Mouse (Mus musculus) heart, postnatal 36 days (tissue): ENCODE measurements around the gene Ankar. TPM values are rescaled to one million over a fixed set of nuclear protein-coding genes. Genes with fewer than 3 reads are reported as not detected.
A peak's percentile ranks its signal among the peaks of the same experiment; 100 is the strongest.

ENCODE experiments used
- DNase-seq, 2 experiments: peaks; one replicate each; pipeline ENCODE4 v3.0.0; 2021 to 2022
- intact Hi-C: fragments of 180-260 bp; cut with DNase I; formaldehyde crosslinking; loops from one replicate; pipeline ENCODE4 v1.15.1; 2025
- total RNA-seq, 2 experiments: library from RNA; stranded (reverse); gene quantifications; 2 replicates each; pipeline ENCODE4 v1.2.3; 2021

Ankar gene
- total RNA-seq, 2 experiments from 2014 or later = not detected

DNA sequence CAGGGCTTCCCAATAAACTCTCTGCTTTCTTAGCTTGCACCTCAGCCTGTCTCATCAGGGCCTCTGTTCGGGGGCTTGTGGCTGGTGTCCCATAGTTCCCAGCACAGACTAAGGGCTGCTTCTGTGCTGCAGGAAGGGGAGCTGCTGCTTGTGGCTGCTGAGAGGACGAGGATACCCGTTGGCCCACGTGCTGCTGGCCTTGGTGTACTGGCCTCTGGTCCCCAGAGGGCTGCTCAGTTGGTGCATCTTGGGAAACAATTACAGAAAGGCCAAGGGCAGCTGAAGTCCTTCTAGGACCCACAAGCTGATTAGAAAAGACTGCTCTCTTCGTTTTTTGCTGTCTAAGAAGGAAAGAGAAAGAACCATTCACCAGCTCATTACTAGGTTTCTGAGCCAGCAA, 104.1 kb downstream of the Ankar start:
- DNase-seq = no peak
- intact Hi-C loops = no loop called here

GRCm38 (mm10) chr1:72595686-72596085, 104.7 kb downstream of the Ankar start:
- DNase-seq = no peak
- intact Hi-C loops = no loop called here

DNA sequence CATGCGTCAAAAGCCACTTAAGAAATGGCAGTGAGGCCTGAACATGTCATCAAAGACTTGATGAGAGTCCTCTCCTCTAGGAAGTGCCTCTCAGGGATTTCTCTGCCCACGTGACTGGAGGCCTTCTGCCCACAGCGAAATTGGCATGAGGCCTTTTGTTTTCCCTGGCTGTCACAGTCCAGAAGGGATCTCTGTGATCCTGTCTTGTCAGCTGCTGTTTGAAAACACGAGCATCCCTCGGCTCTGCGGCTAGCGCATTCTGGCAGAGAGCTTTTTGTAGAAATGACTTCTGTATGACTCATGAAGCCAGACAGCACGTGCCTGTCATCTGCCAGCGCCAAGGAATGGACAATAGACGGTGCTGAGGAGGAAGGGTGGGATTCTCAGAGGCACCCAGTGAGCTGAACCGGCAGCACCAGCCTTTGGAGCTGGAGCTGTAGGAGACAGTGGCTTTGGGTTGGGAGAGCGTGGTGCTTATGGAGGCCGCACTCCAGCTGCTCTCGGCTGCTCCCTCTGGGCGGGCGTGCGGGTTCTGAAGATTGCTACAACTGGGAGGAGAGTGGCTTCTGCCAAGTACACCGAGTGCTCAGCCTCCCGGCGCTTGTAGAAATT, 106.9 kb downstream of the Ankar start:
- intact Hi-C loops = no loop called here
- DNase-seq = peak; percentile 58 to 76

Other genes starting within 250 kb of the Ankar start
- not detected for gene March4, start 163.6 kb downstream of the Ankar start, total RNA-seq
- 10 to 100 TPM; 24.2 to 26.8 TPM for gene Smarcal1, start 117.3 kb downstream of the Ankar start, total RNA-seq
- gene Rpl37a, start 10.7 kb upstream of the Ankar start, total RNA-seq = 100 to 1,000 TPM; 587 to 604 TPM
- gene Igfbp2, start 123.9 kb upstream of the Ankar start, total RNA-seq = under 1 TPM in 1 of 2 experiments, not detected in 1; 0.22 TPM
- gene Igfbp5, start 174.3 kb upstream of the Ankar start, total RNA-seq = 100 to 1,000 TPM in 1 of 2 experiments, 10 to 100 TPM in 1; 95.6 to 123 TPM